Mouse (Mus musculus): ENCODE measurements around the gene Commd9. TPM values are rescaled to one million over a fixed set of nuclear protein-coding genes. Genes with fewer than 3 reads are reported as not detected.

Gene Commd9
- polyA plus RNA-seq, 1 experiment: 116 TPM

DNA sequence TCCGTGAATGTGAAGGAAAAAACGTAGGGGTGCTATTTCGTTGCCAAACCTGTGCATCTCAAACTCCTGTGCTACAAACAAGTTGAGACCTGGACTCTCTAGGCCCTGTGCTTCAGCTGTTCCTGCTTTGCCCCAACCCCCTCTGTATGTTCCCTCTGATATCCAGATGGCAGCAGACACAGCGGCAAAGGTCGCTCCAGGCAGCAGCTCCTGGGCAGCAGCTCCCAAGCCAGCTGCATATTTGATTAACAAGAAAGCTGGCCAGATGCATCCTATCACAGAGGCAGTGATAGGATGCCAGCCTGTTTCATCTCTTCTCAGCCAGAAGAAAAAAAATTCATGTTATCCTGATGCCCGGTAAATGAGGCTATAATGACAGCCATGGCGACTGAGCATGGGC is 32.5 kb downstream of the Commd9 start:
- H3K27me3 ChIP-seq (ENCODE audit: control insufficient read depth, insufficient read depth, low read length): no peaks in the 10 kb centered on the region
- no peak overlapping the region for H3K4me3 ChIP-seq (replicated peaks; ENCODE audit: insufficient read depth, low read depth, low read length)
- no peak for TF ChIP-seq POLR2A (IDR thresholded peaks at IDR 0.05; ENCODE audit: borderline replicate concordance, insufficient read depth, low read length)
- TF ChIP-seq CTCF (IDR thresholded peaks at IDR 0.05; ENCODE audit: borderline replicate concordance, insufficient read depth, low read depth, low read length): no peak
- H3K4me1 ChIP-seq (ENCODE audit: control insufficient read depth, insufficient read depth, low read length): no peaks in the 10 kb centered on the region
- no peak for DNase-seq
- H3K27ac ChIP-seq (ENCODE audit: insufficient read depth, low read length): no peak overlapping the region
- 64% methylated on average over 7 of the region's 7 CpGs for WGBS

DNA sequence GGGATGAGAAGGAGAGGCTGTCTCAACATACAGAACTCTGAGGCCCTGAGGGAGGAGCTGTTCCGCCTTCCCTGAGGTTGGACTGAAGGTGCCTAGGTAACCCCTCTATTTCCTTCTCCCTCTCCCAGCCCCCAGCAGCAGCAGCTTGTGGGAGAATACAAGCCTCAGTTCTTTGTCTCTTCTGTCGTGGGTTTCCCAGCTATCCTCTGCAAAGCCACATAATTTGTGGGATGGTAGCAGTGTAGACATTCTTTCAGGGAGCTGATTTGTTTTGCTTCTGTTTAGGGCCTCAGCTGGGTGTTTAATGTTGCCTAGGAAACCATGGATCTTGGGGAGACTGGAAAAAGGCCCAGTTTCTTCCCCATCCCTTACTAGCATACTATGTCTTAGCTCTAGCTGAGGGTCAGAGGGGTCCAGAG is 34.1 kb downstream of the Commd9 start:
- no peak for DNase-seq
- no peak overlapping the region for H3K4me3 ChIP-seq (replicated peaks; ENCODE audit: insufficient read depth, low read depth, low read length)
- TF ChIP-seq CTCF (IDR thresholded peaks at IDR 0.05; ENCODE audit: borderline replicate concordance, insufficient read depth, low read depth, low read length): no peak
- no peak for TF ChIP-seq POLR2A (IDR thresholded peaks at IDR 0.05; ENCODE audit: borderline replicate concordance, insufficient read depth, low read length)
- H3K27ac ChIP-seq (ENCODE audit: insufficient read depth, low read length): no peak overlapping the region
- no peaks in the 10 kb centered on the region for H3K4me1 ChIP-seq (ENCODE audit: control insufficient read depth, insufficient read depth, low read length)
- WGBS: 71% methylated on average over 2 of the region's 2 CpGs
- no peaks in the 10 kb centered on the region for H3K27me3 ChIP-seq (ENCODE audit: control insufficient read depth, insufficient read depth, low read length)

DNA sequence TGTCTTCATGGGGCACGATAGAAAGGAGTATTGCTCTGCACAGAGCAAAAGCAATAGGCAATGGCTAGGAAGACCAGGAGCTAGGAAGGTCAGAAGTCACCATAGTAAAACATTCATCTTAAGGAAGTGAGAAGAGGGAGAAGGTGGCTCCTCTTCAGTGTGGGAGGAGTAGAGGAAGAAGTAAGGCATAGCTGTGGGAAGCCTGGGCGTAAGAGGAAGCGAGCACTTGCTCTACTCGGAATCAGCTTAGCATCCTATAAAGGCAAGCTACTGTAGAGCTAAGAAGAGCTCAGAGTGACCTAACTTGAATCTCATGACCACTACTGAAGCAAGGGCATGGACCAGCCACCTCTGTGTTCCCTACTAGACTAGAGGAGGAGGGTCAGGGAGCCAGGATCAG is 36.3 kb downstream of the Commd9 start:
- DNase-seq: peak in 1 of 2 experiments; percentile 3
- Histone ChIP-seq H3K4me1 (ENCODE audit: control insufficient read depth, insufficient read depth, low read length) (no peaks in the 10 kb centered on the region), H3K4me3 (replicated peaks; ENCODE audit: insufficient read depth, low read depth, low read length) (no peak overlapping the region), H3K27ac (ENCODE audit: insufficient read depth, low read length) (no peak overlapping the region), H3K27me3 (ENCODE audit: control insufficient read depth, insufficient read depth, low read length) (no peaks in the 10 kb centered on the region)
- 96% methylated on average over 4 of the region's 4 CpGs for WGBS
- TF ChIP-seq POLR2A (IDR thresholded peaks at IDR 0.05; ENCODE audit: borderline replicate concordance, insufficient read depth, low read length) (no peak), CTCF (IDR thresholded peaks at IDR 0.05; ENCODE audit: borderline replicate concordance, insufficient read depth, low read depth, low read length) (no peak)

DNA sequence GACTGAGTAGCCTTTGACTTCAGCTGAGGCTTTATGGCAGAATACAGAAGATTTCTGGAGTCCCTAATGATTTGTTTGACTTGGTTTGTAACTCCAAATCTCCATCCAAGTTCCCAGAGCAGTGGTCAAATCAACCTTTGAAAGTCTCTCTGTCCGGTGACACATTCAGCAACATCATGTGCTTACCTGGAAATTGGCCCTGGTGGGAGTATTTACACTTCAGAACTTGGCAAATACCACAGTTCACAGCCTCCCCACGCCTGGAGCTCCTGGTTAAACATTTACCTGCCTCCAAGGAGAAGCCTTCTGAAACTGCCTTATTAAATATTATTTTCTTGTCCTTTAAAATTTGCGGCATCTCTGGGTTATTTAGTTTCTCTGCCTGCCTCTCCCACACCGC is 37.1 kb downstream of the Commd9 start:
- 85% methylated on average over 4 of the region's 4 CpGs for WGBS

DNA sequence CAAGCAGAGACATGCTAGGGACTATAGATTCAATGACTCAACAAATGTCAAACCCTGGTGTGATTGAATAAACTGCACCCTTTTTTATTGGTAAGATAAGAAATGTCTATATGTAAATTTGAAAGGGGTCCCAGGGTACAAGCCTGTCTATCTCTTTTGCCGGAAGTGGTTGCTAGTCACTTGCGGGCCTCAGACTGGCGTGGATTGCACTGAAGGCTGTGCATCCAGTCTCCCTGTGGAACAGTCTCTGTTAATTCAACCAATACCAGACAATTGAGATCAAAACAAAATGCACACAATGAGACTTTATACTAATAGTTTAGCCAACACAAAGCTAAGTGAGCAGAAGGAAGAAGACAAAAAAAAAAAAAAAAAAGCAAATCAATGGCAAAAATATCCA is 39.1 kb downstream of the Commd9 start:
- no peak for DNase-seq
- H3K4me1 ChIP-seq (ENCODE audit: control insufficient read depth, insufficient read depth, low read length): no peaks in the 10 kb centered on the region
- no peak overlapping the region for H3K27ac ChIP-seq (ENCODE audit: insufficient read depth, low read length)
- H3K4me3 ChIP-seq (replicated peaks; ENCODE audit: insufficient read depth, low read depth, low read length): no peak overlapping the region
- TF ChIP-seq CTCF (IDR thresholded peaks at IDR 0.05; ENCODE audit: borderline replicate concordance, insufficient read depth, low read depth, low read length) (no peak), POLR2A (IDR thresholded peaks at IDR 0.05; ENCODE audit: borderline replicate concordance, insufficient read depth, low read length) (no peak)
- WGBS: 80% methylated on average over 3 of the region's 3 CpGs
- no peaks in the 10 kb centered on the region for H3K27me3 ChIP-seq (ENCODE audit: control insufficient read depth, insufficient read depth, low read length)

More for the DNA sequence above, 37.1 kb downstream of the Commd9 start:
- DNase-seq: no peak
- Histone ChIP-seq H3K4me3 (replicated peaks; ENCODE audit: insufficient read depth, low read depth, low read length) (no peak overlapping the region), H3K4me1 (ENCODE audit: control insufficient read depth, insufficient read depth, low read length) (no peaks in the 10 kb centered on the region), H3K27me3 (ENCODE audit: control insufficient read depth, insufficient read depth, low read length) (no peaks in the 10 kb centered on the region), H3K27ac (ENCODE audit: insufficient read depth, low read length) (no peak overlapping the region)
- no peak for TF ChIP-seq CTCF (IDR thresholded peaks at IDR 0.05; ENCODE audit: borderline replicate concordance, insufficient read depth, low read depth, low read length)
- no peak for TF ChIP-seq POLR2A (IDR thresholded peaks at IDR 0.05; ENCODE audit: borderline replicate concordance, insufficient read depth, low read length)

DNA sequence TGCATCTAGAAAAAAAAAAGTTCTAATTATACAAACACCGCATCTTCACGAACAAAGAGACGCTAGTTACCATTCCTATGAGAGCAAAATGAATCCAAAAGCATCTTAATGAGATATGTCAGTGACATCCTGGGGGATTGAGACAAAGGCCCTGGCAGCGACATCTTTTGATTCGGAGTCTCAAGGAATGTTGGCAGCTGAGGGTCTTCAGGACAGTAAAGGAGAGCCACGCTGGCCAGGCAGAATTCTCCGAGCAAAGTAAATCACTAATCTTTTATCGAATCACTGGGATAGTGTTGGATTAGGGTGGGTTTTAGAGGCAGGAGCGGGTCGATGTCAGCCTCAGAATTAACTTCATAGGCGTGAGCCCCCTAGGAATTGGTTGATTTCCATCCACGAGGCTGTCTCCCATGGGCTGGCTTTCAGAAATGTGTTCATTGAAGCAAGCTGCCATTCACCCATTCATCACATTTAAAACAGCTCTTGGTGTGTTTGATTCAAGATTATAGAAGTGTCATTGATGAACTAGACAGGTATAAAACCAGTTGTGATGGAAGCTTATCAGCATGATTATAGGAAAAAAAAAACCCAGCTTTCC is 39.6 kb downstream of the Commd9 start:
- TF ChIP-seq CTCF (IDR thresholded peaks at IDR 0.05; ENCODE audit: borderline replicate concordance, insufficient read depth, low read depth, low read length): no peak
- no peak for TF ChIP-seq POLR2A (IDR thresholded peaks at IDR 0.05; ENCODE audit: borderline replicate concordance, insufficient read depth, low read length)
- Histone ChIP-seq H3K27me3 (ENCODE audit: control insufficient read depth, insufficient read depth, low read length) (no peaks in the 10 kb centered on the region), H3K27ac (ENCODE audit: insufficient read depth, low read length) (no peak overlapping the region), H3K4me3 (replicated peaks; ENCODE audit: insufficient read depth, low read depth, low read length) (no peak overlapping the region), H3K4me1 (ENCODE audit: control insufficient read depth, insufficient read depth, low read length) (no peaks in the 10 kb centered on the region)
- DNase-seq: no peak
- 62% methylated on average over 12 of the region's 12 CpGs for WGBS

DNA sequence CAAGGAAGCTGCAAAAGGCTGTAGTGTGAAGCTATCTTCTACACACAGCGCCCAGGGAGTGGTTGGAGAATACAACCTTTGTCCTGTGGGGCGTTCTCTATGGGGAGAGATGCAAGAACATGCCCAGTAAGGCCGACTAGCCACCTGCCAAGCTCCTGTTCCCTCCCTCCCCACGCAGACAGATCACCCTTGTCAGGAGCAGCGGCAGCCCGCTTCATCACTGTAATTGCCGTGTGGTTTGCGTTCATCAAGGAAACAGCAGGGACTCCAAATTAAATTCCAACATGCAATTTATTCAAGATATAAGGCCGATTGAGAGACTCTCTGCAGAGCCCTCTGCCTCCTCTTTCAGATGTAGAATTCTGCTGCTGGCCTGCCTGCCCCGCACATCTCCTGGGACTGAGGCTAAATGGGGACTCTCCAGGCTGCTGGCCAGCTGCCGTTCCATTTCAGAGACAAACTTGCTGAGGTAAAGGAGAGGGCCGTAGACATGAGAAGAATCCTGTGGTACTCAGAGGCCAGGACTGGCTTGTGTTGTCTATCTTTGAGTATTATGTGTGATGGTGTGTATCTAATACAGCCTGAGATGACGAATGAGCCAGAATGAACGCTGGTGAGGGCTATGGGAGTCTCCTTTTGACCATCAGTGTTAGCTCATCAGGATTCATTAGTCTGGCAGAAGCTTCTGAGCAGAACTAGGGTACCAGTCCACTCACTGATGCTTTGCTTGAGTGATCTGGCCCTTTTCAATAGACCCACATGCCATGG is 46.3 kb downstream of the Commd9 start:
- no peak overlapping the region for H3K4me3 ChIP-seq (replicated peaks; ENCODE audit: insufficient read depth, low read depth, low read length)
- 24% methylated on average over 14 of the region's 14 CpGs for WGBS
- H3K27me3 ChIP-seq (ENCODE audit: control insufficient read depth, insufficient read depth, low read length): no peaks in the 10 kb centered on the region
- H3K4me1 ChIP-seq (ENCODE audit: control insufficient read depth, insufficient read depth, low read length): peaks cover 10% of the 10 kb centered on the region; the same call in 1 of the 2 replicates
- DNase-seq: peak; percentile 46 to 54
- no peak overlapping the region for H3K27ac ChIP-seq (ENCODE audit: insufficient read depth, low read length)
- TF ChIP-seq POLR2A (IDR thresholded peaks at IDR 0.05; ENCODE audit: borderline replicate concordance, insufficient read depth, low read length): no peak
- no peak for TF ChIP-seq CTCF (IDR thresholded peaks at IDR 0.05; ENCODE audit: borderline replicate concordance, insufficient read depth, low read depth, low read length)

DNA sequence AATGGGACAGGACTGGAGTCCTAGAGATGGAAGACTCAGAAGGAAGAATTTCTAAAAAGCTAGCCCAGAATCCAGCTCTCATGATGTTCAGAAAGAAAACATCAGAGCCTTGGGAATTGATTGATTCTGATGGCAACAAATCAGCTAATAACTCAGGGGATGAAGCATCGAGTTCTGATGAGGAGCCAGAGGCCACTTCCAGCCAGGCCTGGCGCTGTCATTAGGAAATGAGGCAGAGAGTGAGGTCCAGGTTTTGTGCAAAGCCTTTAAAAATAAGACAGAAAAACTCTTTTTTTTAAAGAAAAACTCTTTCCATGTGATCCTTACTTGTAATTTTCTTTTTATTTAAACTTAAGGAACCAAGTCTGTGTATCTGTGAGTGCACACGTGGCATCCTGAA is 47.3 kb downstream of the Commd9 start:
- no peak overlapping the region for H3K4me3 ChIP-seq (replicated peaks; ENCODE audit: insufficient read depth, low read depth, low read length)
- TF ChIP-seq POLR2A (IDR thresholded peaks at IDR 0.05; ENCODE audit: borderline replicate concordance, insufficient read depth, low read length) (no peak), CTCF (IDR thresholded peaks at IDR 0.05; ENCODE audit: borderline replicate concordance, insufficient read depth, low read depth, low read length) (no peak)
- 94% methylated on average over 3 of the region's 3 CpGs for WGBS
- peaks cover 10% of the 10 kb centered on the region; the same call in 1 of the 2 replicates for H3K4me1 ChIP-seq (ENCODE audit: control insufficient read depth, insufficient read depth, low read length)
- no peaks in the 10 kb centered on the region for H3K27me3 ChIP-seq (ENCODE audit: control insufficient read depth, insufficient read depth, low read length)
- no peak for DNase-seq
- no peak overlapping the region for H3K27ac ChIP-seq (ENCODE audit: insufficient read depth, low read length)
